Mouse (Mus musculus) forebrain, embryonic 15.5 days (tissue): ENCODE data around the gene Tufm. TPM values are rescaled to one million over a fixed set of nuclear protein-coding genes. Genes with fewer than 3 reads are reported as not detected.

Experiments used
- ATAC-seq: fragments of 200-750 bp; cut with Nextera tagmentation; replicated peaks from 2 replicates; pipeline ENCODE4 v1.8.0; 2017; ENCODE audit warnings: mild to moderate bottlenecking, moderate TSS enrichment, moderate library complexity
- H3K27ac ChIP-seq: fragments of 300-500 bp; sonication (generic); replicated peaks from 2 replicates; pipeline ENCODE4 v1.5.1; 2015; ENCODE audit warnings: mild to moderate bottlenecking, inconsistent platforms
- H3K27me3 ChIP-seq: fragments of 300-500 bp; sonication (generic); 2 replicates; pipeline ENCODE4 v1.6.1; 2015; ENCODE audit warnings: inconsistent platforms
- H3K36me3 ChIP-seq: fragments of 300-500 bp; sonication (generic); 2 replicates; pipeline ENCODE4 v1.6.1; 2015; ENCODE audit warnings: mild to moderate bottlenecking, inconsistent platforms
- H3K4me1 ChIP-seq: fragments of 300-500 bp; sonication (generic); 2 replicates; pipeline ENCODE4 v1.6.1; 2015; ENCODE audit warnings: inconsistent platforms
- H3K4me2 ChIP-seq: fragments of 300-500 bp; sonication (generic); replicated peaks from 2 replicates; pipeline ENCODE4 v1.6.1; 2015; ENCODE audit warnings: mild to moderate bottlenecking, inconsistent platforms
- H3K4me3 ChIP-seq: fragments of 300-500 bp; sonication (generic); 2 replicates; pipeline ENCODE4 v1.5.1; 2015; ENCODE audit warnings: mild to moderate bottlenecking, inconsistent platforms
- H3K9ac ChIP-seq: fragments of 300-500 bp; sonication (generic); replicated peaks from 2 replicates; pipeline ENCODE4 v1.6.1; 2015; ENCODE audit warnings: mild to moderate bottlenecking, inconsistent platforms
- H3K9me3 ChIP-seq: fragments of 300-500 bp; sonication (generic); 2 replicates; pipeline ENCODE4 v1.6.1; 2016; ENCODE audit warnings: inconsistent platforms
- WGBS: fragments of 180-500 bp; shearing (Covaris S2); methylation state at CpG from one replicate; pipeline ENCODE4 v1.1.7; 2015; ENCODE audit warnings: mixed read lengths; 5-methylcytosine and 5-hydroxymethylcytosine counted together
- polyA plus RNA-seq: library from polyadenylated mRNA; unstranded; fragments of >200 nt; fragmentation: Nextera tagmentation; extraction: Ambion mirVana; gene quantifications from 2 replicates; pipeline ENCODE4 v1.2.1, GENCODE M21; 2015

Tufm gene
- polyA plus RNA-seq, 1 experiment from 2014 or later: 127 TPM

DNA sequence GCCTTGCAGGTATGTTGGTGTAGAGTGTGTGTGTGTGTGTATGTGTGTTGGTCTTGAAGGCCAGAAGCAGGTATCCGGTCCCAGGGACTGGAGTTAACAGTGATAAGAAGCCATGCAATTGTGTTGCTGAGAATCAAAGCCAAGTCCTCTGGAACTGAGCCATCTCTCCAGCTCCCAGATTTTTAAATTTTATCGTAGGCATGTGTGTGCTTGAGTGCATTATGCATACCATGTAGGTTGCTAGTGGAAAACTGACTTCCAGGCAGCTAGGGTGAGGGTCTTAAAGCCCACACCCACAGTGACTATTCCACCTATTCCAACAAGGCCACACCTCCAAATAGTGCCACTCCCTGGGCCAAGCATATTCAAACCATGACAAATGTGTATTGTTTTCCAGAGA, 17.8 kb downstream of the Tufm start:
- ATAC-seq: no peak
- Histone ChIP-seq H3K4me3 (no peak overlapping the region), H3K36me3 (peaks cover 12% of the 10 kb centered on the region), H3K4me1 (peaks cover 22% of the 10 kb centered on the region), H3K27ac (no peak overlapping the region), H3K4me2 (no peak overlapping the region), H3K9ac (no peak overlapping the region), H3K9me3 (no peaks in the 10 kb centered on the region), H3K27me3 (no peaks in the 10 kb centered on the region)
- WGBS: 68% methylated on average over 2 of the region's 2 CpGs

- H3K4me1 ChIP-seq: peaks cover 6% of the 10 kb centered on the region
- H3K36me3 ChIP-seq: no peaks in the 10 kb centered on the region
- no peak overlapping the region for H3K9ac ChIP-seq
- no peak for ATAC-seq
- no peak overlapping the region for H3K27ac ChIP-seq
- H3K4me2 ChIP-seq: no peak overlapping the region
- H3K27me3 ChIP-seq: no peaks in the 10 kb centered on the region
- H3K4me3 ChIP-seq: no peak overlapping the region
- WGBS: 91% methylated on average over 8 of the region's 8 CpGs
- H3K9me3 ChIP-seq: no peaks in the 10 kb centered on the region
Observed at GRCm38 (mm10) chr7:126507126-126507778, 20.1 kb downstream of the Tufm start.

DNA sequence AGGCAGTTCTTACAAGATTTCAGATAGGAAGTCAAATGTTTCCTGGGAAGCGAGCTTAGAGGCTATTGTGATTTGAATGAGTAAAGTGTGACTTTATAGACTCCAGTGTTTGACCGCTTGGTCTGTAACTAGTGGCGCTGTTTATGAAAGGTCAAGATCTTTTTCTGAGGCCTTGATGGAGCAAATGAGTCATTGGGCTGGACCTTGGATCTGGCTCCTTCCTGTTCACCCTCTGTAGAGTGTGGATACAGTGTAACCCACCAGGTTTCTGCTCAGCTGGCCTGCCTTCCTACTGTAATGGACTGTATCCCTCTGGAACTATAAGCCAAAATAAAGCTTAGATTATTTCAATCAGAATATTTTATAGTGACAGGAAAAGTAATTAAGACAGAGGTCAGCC, 24.1 kb downstream of the Tufm start:
- Histone ChIP-seq H3K36me3 (no peaks in the 10 kb centered on the region), H3K9ac (no peak overlapping the region), H3K9me3 (no peaks in the 10 kb centered on the region), H3K4me2 (no peak overlapping the region), H3K4me3 (no peak overlapping the region), H3K4me1 (no peaks in the 10 kb centered on the region), H3K27ac (no peak overlapping the region), H3K27me3 (no peaks in the 10 kb centered on the region)
- no peak for ATAC-seq
- WGBS: 91% methylated on average over 3 of the region's 3 CpGs

- Histone ChIP-seq H3K9me3 (no peaks in the 10 kb centered on the region), H3K27ac (no peak overlapping the region), H3K4me1 (no peaks in the 10 kb centered on the region), H3K9ac (no peak overlapping the region), H3K36me3 (no peaks in the 10 kb centered on the region), H3K4me3 (no peak overlapping the region), H3K4me2 (no peak overlapping the region), H3K27me3 (no peaks in the 10 kb centered on the region)
- WGBS: 83% methylated on average over 5 of the region's 5 CpGs
- ATAC-seq: no peak
Observed at GRCm38 (mm10) chr7:126518261-126518941, 31.2 kb downstream of the Tufm start.

- Histone ChIP-seq H3K4me1 (no peaks in the 10 kb centered on the region), H3K9ac (no peak overlapping the region), H3K4me2 (no peak overlapping the region), H3K4me3 (no peak overlapping the region), H3K36me3 (no peaks in the 10 kb centered on the region), H3K9me3 (no peaks in the 10 kb centered on the region), H3K27me3 (no peaks in the 10 kb centered on the region), H3K27ac (no peak overlapping the region)
- WGBS: 72% methylated on average over 2 of the region's 2 CpGs
- no peak for ATAC-seq
Observed at GRCm38 (mm10) chr7:126519513-126519912, 32.4 kb downstream of the Tufm start.

DNA sequence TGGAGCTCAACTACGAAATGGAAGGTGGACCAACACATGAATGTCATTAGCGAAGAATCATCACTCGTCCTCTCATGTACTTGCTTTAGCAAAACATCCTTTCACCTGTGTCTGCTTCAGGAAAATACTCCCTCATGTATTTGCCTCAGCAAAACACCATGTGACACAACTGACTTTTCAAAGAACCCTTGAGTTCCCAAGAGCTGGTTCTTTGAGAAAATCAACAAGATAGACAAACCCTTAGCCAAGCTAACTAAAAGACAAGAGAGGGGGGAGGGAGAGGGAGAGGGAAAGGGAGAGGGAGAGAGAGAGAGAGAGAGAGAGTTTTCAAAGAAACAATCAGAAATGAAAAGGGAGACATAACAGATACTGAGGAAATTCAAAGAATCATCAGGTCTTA, 36.2 kb downstream of the Tufm start:
- H3K4me2 ChIP-seq: no peak overlapping the region
- no peaks in the 10 kb centered on the region for H3K27me3 ChIP-seq
- no peaks in the 10 kb centered on the region for H3K9me3 ChIP-seq
- peaks cover 5% of the 10 kb centered on the region for H3K4me1 ChIP-seq
- H3K36me3 ChIP-seq: no peaks in the 10 kb centered on the region
- ATAC-seq: no peak
- no peak overlapping the region for H3K27ac ChIP-seq
- no peak overlapping the region for H3K9ac ChIP-seq
- no peak overlapping the region for H3K4me3 ChIP-seq
- WGBS: 81% methylated on average over 3 of the region's 3 CpGs

DNA sequence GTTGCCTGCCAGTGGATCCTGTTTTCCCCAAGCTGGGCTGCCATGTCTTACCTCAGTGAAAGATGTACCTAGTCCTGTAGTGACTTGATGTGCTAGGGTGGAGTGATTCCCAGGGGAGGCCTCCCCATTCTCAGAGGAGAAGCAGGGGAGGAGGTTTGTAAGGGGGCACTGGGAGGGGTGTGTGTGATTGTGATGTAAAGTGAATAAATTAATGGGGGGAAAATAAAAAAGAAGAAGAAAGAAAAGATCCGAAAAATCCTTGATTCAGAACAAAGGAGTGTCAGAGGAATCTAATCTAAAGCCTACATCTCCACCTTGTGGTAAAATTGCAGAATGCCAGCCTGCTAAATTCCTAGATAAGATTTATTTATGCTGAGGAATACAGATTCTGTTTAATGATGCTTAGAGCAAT, 41.0 kb downstream of the Tufm start:
- H3K9me3 ChIP-seq: no peaks in the 10 kb centered on the region
- peaks cover 5% of the 10 kb centered on the region for H3K4me1 ChIP-seq
- WGBS: 0% methylated on average over 1 of the region's 1 CpGs
- no peaks in the 10 kb centered on the region for H3K36me3 ChIP-seq
- ATAC-seq: peak; percentile 69
- no peak overlapping the region for H3K4me3 ChIP-seq
- H3K27me3 ChIP-seq: no peaks in the 10 kb centered on the region
- peak overlapping the region; percentile 24; the same call in 1 of the 2 replicates for H3K4me2 ChIP-seq
- H3K9ac ChIP-seq: peak overlapping the region; percentile 43
- H3K27ac ChIP-seq: peak overlapping the region; percentile 86

- no peaks in the 10 kb centered on the region for H3K36me3 ChIP-seq
- H3K4me3 ChIP-seq: no peak overlapping the region
- no peak overlapping the region for H3K4me2 ChIP-seq
- ATAC-seq: no peak
- no peaks in the 10 kb centered on the region for H3K9me3 ChIP-seq
- H3K9ac ChIP-seq: no peak overlapping the region
- peaks cover 8% of the 10 kb centered on the region for H3K27me3 ChIP-seq
- peaks cover 11% of the 10 kb centered on the region for H3K4me1 ChIP-seq
- H3K27ac ChIP-seq: no peak overlapping the region
- 82% methylated on average over 1 of the region's 1 CpGs for WGBS
Observed at GRCm38 (mm10) chr7:126533434-126533833, 46.3 kb downstream of the Tufm start.

DNA sequence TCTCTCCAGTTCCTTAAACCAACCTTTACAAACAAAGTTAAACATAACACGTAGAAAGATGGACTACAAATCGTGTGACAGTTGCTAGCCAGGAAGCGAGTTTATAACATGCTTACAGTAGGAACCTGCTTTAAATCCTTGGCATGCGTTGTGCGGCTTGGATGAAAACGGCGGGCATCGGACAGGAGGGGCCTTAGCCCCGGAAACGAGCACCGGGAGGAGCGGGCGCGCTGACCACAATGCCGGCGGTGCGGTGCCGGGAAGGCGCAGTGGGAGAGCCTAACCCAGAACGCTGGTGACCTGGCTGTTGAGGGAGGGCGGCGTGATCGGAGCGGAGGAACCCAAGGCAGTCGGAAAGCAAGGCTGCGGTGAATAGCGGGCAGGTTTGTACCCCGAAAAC, 48.6 kb downstream of the Tufm start:
- Histone ChIP-seq H3K9me3 (no peaks in the 10 kb centered on the region), H3K27ac (no peak overlapping the region), H3K4me1 (peaks cover 11% of the 10 kb centered on the region), H3K9ac (peak overlapping the region; percentile 59), H3K4me3 (peak overlapping the region; percentile 42), H3K27me3 (peaks cover 8% of the 10 kb centered on the region), H3K36me3 (no peaks in the 10 kb centered on the region), H3K4me2 (peak overlapping the region; percentile 82)
- 2% methylated on average over 28 of the region's 28 CpGs for WGBS
- no peak for ATAC-seq

GRCm38 (mm10) chr7:126536466-126536865, 49.3 kb downstream of the Tufm start:
- Histone ChIP-seq H3K4me2 (peak overlapping the region; percentile 82), H3K4me1 (peaks cover 11% of the 10 kb centered on the region), H3K9me3 (no peaks in the 10 kb centered on the region), H3K36me3 (no peaks in the 10 kb centered on the region), H3K9ac (no peak overlapping the region; the same call in 1 of the 2 replicates), H3K27me3 (peaks cover 8% of the 10 kb centered on the region), H3K4me3 (peak overlapping the region; percentile 42), H3K27ac (no peak overlapping the region)
- no peak for ATAC-seq
- WGBS: 46% methylated on average over 9 of the region's 9 CpGs

DNA sequence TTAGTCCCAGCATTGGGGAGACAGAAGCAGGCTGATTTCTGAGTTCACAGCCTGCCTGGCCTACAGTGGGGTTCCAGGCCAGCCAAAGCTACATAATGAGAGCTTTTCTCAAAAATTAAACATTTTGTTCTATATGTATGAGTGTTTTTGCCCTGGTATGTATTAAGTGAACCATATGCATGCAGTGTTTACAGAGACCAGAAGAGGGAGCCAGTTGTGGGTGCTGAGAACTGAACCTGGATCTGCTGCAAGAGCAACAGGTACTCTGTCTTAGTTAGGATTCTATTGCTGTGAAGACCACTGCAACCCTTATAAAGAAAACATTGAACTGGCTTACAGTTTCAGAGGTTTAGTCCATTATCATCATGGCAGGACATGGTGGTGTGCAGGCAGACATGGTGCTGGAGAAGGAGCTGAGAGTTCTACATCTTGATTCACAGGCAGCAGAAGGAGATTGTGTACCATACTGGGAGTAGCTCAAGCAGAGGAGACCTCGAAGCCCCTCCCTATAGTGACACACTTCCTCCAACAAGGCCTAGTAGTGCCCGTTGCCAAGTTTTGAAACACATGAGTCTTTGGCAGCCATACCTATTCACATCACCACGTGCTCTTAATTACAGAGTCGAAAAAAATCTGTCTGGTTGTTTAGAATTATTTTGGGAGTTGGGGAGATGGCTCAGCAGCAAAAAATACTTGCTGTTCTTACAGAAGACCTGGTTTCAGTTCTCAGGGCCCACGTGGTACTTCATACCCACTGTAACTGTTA, 50.8 kb downstream of the Tufm start:
- ATAC-seq: no peak
- no peak overlapping the region for H3K4me2 ChIP-seq
- H3K9me3 ChIP-seq: no peaks in the 10 kb centered on the region
- H3K27me3 ChIP-seq: peaks cover 8% of the 10 kb centered on the region
- WGBS: 63% methylated on average over 5 of the region's 5 CpGs
- no peaks in the 10 kb centered on the region for H3K36me3 ChIP-seq
- no peak overlapping the region for H3K4me3 ChIP-seq
- H3K4me1 ChIP-seq: peaks cover 11% of the 10 kb centered on the region
- no peak overlapping the region for H3K9ac ChIP-seq
- no peak overlapping the region for H3K27ac ChIP-seq
